Comparison of ENCODE assay signal across 10 mouse cellular contexts in genomic region chr6:101233680-101234079, GRCm38 (mm10).
DNase-seq lines count a peak whose midpoint lies in the region; ATAC-seq and TF ChIP-seq lines count a peak whose summit lies in the region.
"Had no signal": no experiment of that assay in that cellular context is flagged by ENCODE, and none has a peak within 500 bp of the region (broad histone marks: within the 10 kb centered on the region; RNA-seq: fewer than 3 reads in every experiment).

No protein-coding gene starts in this region.

- H3K9ac ChIP-seq in heart, postnatal 0 days (replicated peaks; ENCODE audit: low read depth, low read length) = no peak overlapping the region

- WGBS in heart, postnatal 0 days = 35% methylated on average over 6 of the region's 6 CpGs
- 79% methylated on average over 6 of the region's 6 CpGs for WGBS in heart, embryonic 10.5 days
- 83% methylated on average over 6 of the region's 6 CpGs for WGBS in hindbrain, embryonic 10.5 days

- no peaks in the 10 kb centered on the region for H3K9me3 ChIP-seq in heart, postnatal 0 days (replicated peaks; ENCODE audit: control insufficient read depth, low read length)
- H3K9me3 ChIP-seq in heart, embryonic 10.5 days = no peaks in the 10 kb centered on the region
- no peaks in the 10 kb centered on the region for H3K9me3 ChIP-seq in hindbrain, embryonic 10.5 days

- H3K4me3 ChIP-seq in heart, postnatal 0 days (ENCODE audit: low read depth, low read length) = no peak overlapping the region
- H3K4me3 ChIP-seq in heart, embryonic 10.5 days = no peak overlapping the region
- no peak overlapping the region for H3K4me3 ChIP-seq in hindbrain, embryonic 10.5 days
- H3K4me3 ChIP-seq: erythroblast, embryonic 14.5 days had no signal

- H3K4me1 ChIP-seq in heart, postnatal 0 days (ENCODE audit: control insufficient read depth, insufficient read depth) = peaks cover 6% of the 10 kb centered on the region; the same call in 1 of the 2 replicates
- peaks cover 15% of the 10 kb centered on the region for H3K4me1 ChIP-seq in heart, embryonic 10.5 days
- peaks cover 56% of the 10 kb centered on the region for H3K4me1 ChIP-seq in hindbrain, embryonic 10.5 days (replicated peaks)

- no peak overlapping the region for H3K27ac ChIP-seq in heart, postnatal 0 days (ENCODE audit: low read depth)
- H3K27ac ChIP-seq in heart, embryonic 10.5 days = no peak overlapping the region
- peak overlapping the region; percentile 66; the same call in 1 of the 2 replicates for H3K27ac ChIP-seq in hindbrain, embryonic 10.5 days

- ATAC-seq in heart, postnatal 0 days (ENCODE audit: insufficient read depth, low read depth) = peak; percentile 55

- no peak for DNase-seq in heart, postnatal 0 days (ENCODE audit: low spot score)
- DNase-seq in heart, embryonic 10.5 days (ENCODE audit: low spot score) = no peak
- peak; percentile 39 for DNase-seq in right cerebral cortex, postnatal 4 days
- DNase-seq in right cerebral cortex, adult 2 months (ENCODE audit: low spot score in 2 of 2) = no peak
- no peak for DNase-seq in hindbrain, embryonic 10.5 days (ENCODE audit: low spot score)
- DNase-seq in retina, postnatal 1 day = peak; percentile 91
- DNase-seq in adrenal gland, adult 8-10 months = no peak
- DNase-seq in left cerebral cortex, adult 18-20 months (ENCODE audit: low spot score in 2 of 2) = no peak
- DNase-seq: adrenal gland, postnatal 10 days had no signal

- no peaks in the 10 kb centered on the region for H3K36me3 ChIP-seq in heart, postnatal 0 days (replicated peaks; ENCODE audit: control insufficient read depth, insufficient read depth, low read length)
- H3K36me3 ChIP-seq in heart, embryonic 10.5 days = no peaks in the 10 kb centered on the region
- no peaks in the 10 kb centered on the region for H3K36me3 ChIP-seq in hindbrain, embryonic 10.5 days

- no peak for TF ChIP-seq CTCF in heart, postnatal 0 days (IDR thresholded peaks at IDR 0.05; ENCODE audit: low read depth)

- H3K4me2 ChIP-seq in heart, postnatal 0 days (ENCODE audit: low read depth, low read length) = no peak overlapping the region

- TF ChIP-seq EP300 in heart, postnatal 0 days (IDR thresholded peaks at IDR 0.05; ENCODE audit: low read depth) = no peak

- H3K27me3 ChIP-seq in heart, postnatal 0 days (ENCODE audit: control insufficient read depth, insufficient read depth, low read length) = no peaks in the 10 kb centered on the region
- no peaks in the 10 kb centered on the region for H3K27me3 ChIP-seq in heart, embryonic 10.5 days (ENCODE audit: insufficient read depth, poor library complexity, severe bottlenecking)
- peaks cover 6% of the 10 kb centered on the region for H3K27me3 ChIP-seq in hindbrain, embryonic 10.5 days (ENCODE audit: insufficient read depth, poor library complexity, severe bottlenecking)

Comparison
In these comparisons a context has a peak if more than half of its experiments do, and no peak if none do; other contexts are left out.
1. DNase-seq: peak in right cerebral cortex, postnatal 4 days (single experiment) and retina, postnatal 1 day (single experiment); none in heart, postnatal 0 days (single experiment), heart, embryonic 10.5 days (single experiment), right cerebral cortex, adult 2 months (0 of 2), hindbrain, embryonic 10.5 days (single experiment), adrenal gland, adult 8-10 months (single experiment) and left cerebral cortex, adult 18-20 months (0 of 2).